Mouse (Mus musculus) C2C12 (cell line): Measurements from ENCODE around the gene Malrd1. TPM values are rescaled to one million over a fixed set of nuclear protein-coding genes. Genes with fewer than 3 reads are reported as not detected.

Experiments
- H3K27me3 ChIP-seq: one replicate; pipeline ENCODE4 v1.6.1; 2011; ENCODE audit not compliant: control insufficient read depth, insufficient read depth, insufficient read length
- H3K36me3 ChIP-seq: one replicate; pipeline ENCODE4 v1.6.1; 2011; ENCODE audit not compliant: control insufficient read depth, insufficient read depth
- H3K4me3 ChIP-seq: one replicate; pipeline ENCODE4 v1.5.1; 2011; ENCODE audit warnings: mild to moderate bottlenecking, control low read depth; ENCODE audit not compliant: poor library complexity, insufficient read depth, severe bottlenecking
- H3K79me2 ChIP-seq: one replicate; pipeline ENCODE4 v1.6.1; 2011; ENCODE audit not compliant: control insufficient read depth, insufficient read depth
- H3K79me3 ChIP-seq: one replicate; pipeline ENCODE4 v1.6.1; 2011; ENCODE audit warnings: low read depth, control low read depth
- H3ac ChIP-seq: one replicate; pipeline ENCODE3; 2011; ENCODE audit warnings: low read depth; ENCODE audit not compliant: control insufficient read depth, insufficient read length
- CEBPB ChIP-seq: IDR thresholded peaks from one replicate; pipeline ENCODE4 v1.6.1; 2011; ENCODE audit warnings: low read depth, mild to moderate bottlenecking, control low read depth, moderate library complexity
- CTCF ChIP-seq: IDR thresholded peaks from one replicate; pipeline ENCODE4 v1.5.1; 2011; ENCODE audit not compliant: control insufficient read depth, insufficient read depth, insufficient read length
- FOSL1 ChIP-seq: IDR thresholded peaks from one replicate; pipeline ENCODE4 v1.8.0; 2011; ENCODE audit warnings: mild to moderate bottlenecking, low read length; ENCODE audit not compliant: poor library complexity, insufficient read depth, severe bottlenecking
- MAX ChIP-seq: IDR thresholded peaks from one replicate; pipeline ENCODE4 v1.6.1; 2011; ENCODE audit warnings: mild to moderate bottlenecking, control low read depth
- MYOD1 ChIP-seq: IDR thresholded peaks from one replicate; pipeline ENCODE4 v1.6.1; 2011; ENCODE audit warnings: low read depth; ENCODE audit not compliant: control insufficient read depth, insufficient read length
- MYOG ChIP-seq: IDR thresholded peaks from one replicate; pipeline ENCODE4 v1.6.1; 2011; ENCODE audit not compliant: control insufficient read depth, insufficient read length; ENCODE audit errors: extremely low read depth
- USF1 ChIP-seq: IDR thresholded peaks from one replicate; pipeline ENCODE4 v1.6.1; 2011; ENCODE audit warnings: low read depth, mild to moderate bottlenecking, control low read depth, moderate library complexity
- polyA plus RNA-seq: library from polyadenylated mRNA; unstranded; fragments of >200 nt; fragmentation: generic; extraction: Trizol; gene quantifications from one replicate; pipeline ENCODE4 v1.2.1, GENCODE M21; 2012; ENCODE audit warnings: missing spikeins

The Malrd1 gene
- polyA plus RNA-seq, 1 experiment: not detected

DNA sequence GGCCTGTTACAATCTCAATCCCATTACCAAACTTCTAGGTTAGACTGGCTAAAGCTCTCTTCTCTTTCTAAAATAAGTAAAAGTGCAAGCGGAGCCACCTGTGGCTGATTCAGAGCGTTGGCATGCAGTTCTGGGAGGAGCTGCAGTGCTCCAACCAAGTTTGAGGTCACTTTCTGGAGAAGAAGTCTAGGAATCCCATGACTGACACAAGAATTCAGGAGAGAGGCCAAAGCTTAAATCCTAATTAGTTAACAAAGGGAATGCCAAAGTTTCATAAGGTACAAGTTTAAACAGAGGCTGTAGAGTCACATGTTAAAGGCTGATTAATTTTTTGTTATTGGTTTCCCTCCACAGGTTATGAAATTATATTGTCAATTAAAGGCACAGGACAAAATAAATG lies 642.3 kb downstream of the Malrd1 start:
- no peak for TF ChIP-seq MAX
- TF ChIP-seq CEBPB: no peak
- no peak for TF ChIP-seq MYOG
- no peak for TF ChIP-seq MYOD1
- no peak for TF ChIP-seq FOSL1
- TF ChIP-seq USF1: no peak
- TF ChIP-seq CTCF: no peak
- no peak overlapping the region for H3ac ChIP-seq
- H3K4me3 ChIP-seq: no peak overlapping the region
- no peaks in the 10 kb centered on the region for H3K36me3 ChIP-seq
- H3K79me2 ChIP-seq: no peaks in the 10 kb centered on the region
- H3K79me3 ChIP-seq: no peaks in the 10 kb centered on the region
- no peaks in the 10 kb centered on the region for H3K27me3 ChIP-seq

- H3ac ChIP-seq: no peak overlapping the region
- H3K27me3 ChIP-seq: no peaks in the 10 kb centered on the region
- no peaks in the 10 kb centered on the region for H3K36me3 ChIP-seq
- no peaks in the 10 kb centered on the region for H3K79me2 ChIP-seq
- H3K79me3 ChIP-seq: no peaks in the 10 kb centered on the region
- TF ChIP-seq CTCF (no peak), MYOD1 (no peak), CEBPB (no peak), FOSL1 (no peak)
- H3K4me3 ChIP-seq: no peak overlapping the region
Observed at GRCm38 (mm10) chr2:16172086-16172485, 645.8 kb downstream of the Malrd1 start.

DNA sequence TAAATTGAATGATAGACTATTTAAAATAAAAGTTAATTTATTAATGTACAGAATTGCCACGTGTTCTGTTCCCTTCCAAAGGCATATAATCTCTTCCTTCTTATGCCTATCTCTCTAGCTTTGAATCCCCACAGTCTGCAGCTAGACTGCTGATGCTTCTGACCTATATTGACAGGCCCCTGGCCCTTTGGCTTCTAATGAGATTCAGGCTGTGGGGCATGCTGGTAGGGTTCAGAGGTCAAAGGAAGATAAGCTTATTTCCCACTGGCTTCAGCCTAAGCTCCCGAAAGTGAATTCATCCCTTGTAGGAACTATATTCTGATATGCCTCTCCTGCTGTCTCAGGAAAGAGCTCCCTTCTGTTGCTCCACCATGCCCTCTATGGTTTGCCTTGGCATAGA lies 647.1 kb downstream of the Malrd1 start:
- H3K4me3 ChIP-seq: no peak overlapping the region
- no peak overlapping the region for H3ac ChIP-seq
- H3K79me3 ChIP-seq: no peaks in the 10 kb centered on the region
- no peaks in the 10 kb centered on the region for H3K27me3 ChIP-seq
- TF ChIP-seq MAX (no peak), USF1 (no peak), FOSL1 (no peak), MYOG (no peak), CTCF (no peak), CEBPB (no peak), MYOD1 (no peak)
- no peaks in the 10 kb centered on the region for H3K79me2 ChIP-seq
- H3K36me3 ChIP-seq: no peaks in the 10 kb centered on the region

DNA sequence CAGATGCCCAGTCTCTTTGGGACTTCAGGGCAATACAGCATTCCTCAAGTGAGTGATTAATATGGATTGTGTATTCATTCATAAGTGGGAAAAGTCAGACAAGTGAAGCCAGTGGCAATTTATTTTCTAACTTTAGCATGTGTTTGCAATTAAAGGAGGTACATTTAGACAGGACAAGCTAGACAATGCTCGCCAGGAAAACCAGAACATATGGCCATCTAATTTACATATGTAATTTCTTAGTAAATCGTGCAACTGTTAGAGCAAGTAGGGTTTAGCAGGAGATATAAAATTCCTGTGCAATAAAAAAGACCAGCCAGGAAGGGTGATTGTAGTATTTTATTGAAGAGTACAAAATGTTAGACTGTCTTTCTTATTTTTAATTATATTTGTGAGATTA lies 655.9 kb downstream of the Malrd1 start:
- H3K79me2 ChIP-seq: no peaks in the 10 kb centered on the region
- no peaks in the 10 kb centered on the region for H3K79me3 ChIP-seq
- H3ac ChIP-seq: no peak overlapping the region
- no peak overlapping the region for H3K4me3 ChIP-seq
- no peaks in the 10 kb centered on the region for H3K36me3 ChIP-seq
- H3K27me3 ChIP-seq: no peaks in the 10 kb centered on the region
- TF ChIP-seq MYOG (no peak), FOSL1 (no peak), CTCF (no peak), MYOD1 (no peak), USF1 (no peak), CEBPB (no peak), MAX (no peak)

DNA sequence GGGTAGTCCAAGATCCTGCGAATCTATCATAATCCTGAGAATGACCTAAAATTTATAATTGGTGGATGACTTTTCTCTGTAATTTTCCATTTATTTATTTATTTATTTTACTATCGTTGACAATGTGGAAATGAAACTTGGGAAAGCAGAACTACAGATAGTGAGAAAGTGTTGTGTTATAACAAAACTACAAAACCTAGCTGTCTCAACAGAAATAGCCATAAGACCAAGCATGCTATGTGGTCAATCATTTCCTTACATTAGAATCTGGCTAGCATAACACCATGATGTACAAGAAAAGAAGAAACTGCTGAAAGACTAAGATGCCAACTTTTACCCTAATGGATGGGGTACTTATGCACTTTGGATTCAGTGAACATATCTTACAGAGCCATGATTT lies 656.9 kb downstream of the Malrd1 start:
- no peaks in the 10 kb centered on the region for H3K79me3 ChIP-seq
- TF ChIP-seq MYOD1 (no peak), MYOG (no peak), MAX (no peak), FOSL1 (no peak), CEBPB (no peak), CTCF (no peak), USF1 (no peak)
- no peaks in the 10 kb centered on the region for H3K27me3 ChIP-seq
- no peak overlapping the region for H3ac ChIP-seq
- H3K79me2 ChIP-seq: no peaks in the 10 kb centered on the region
- H3K4me3 ChIP-seq: no peak overlapping the region
- H3K36me3 ChIP-seq: no peaks in the 10 kb centered on the region

GRCm38 (mm10) chr2:16210016-16210415 lies 683.7 kb downstream of the Malrd1 start:
- Histone ChIP-seq H3K27me3 (no peaks in the 10 kb centered on the region), H3ac (no peak overlapping the region), H3K4me3 (no peak overlapping the region), H3K36me3 (no peaks in the 10 kb centered on the region), H3K79me3 (no peaks in the 10 kb centered on the region), H3K79me2 (no peaks in the 10 kb centered on the region)
- TF ChIP-seq FOSL1: no peak
- no peak for TF ChIP-seq MYOG
- no peak for TF ChIP-seq USF1
- TF ChIP-seq MYOD1: no peak
- no peak for TF ChIP-seq CTCF
- no peak for TF ChIP-seq MAX
- no peak for TF ChIP-seq CEBPB
